Mouse (Mus musculus): ENCODE measurements around the gene Ankrd22.

- peak; percentile 35; the same call in 1 of the 2 replicates for TF ChIP-seq CTCF (IDR thresholded peaks at IDR 0.05; ENCODE audit: low read depth)
- TF ChIP-seq EP300 (optimal IDR thresholded peaks at IDR 0.05): no peak
Observed at GRCm38 (mm10) chr19:34096228-34096627, 69.6 kb downstream of the Ankrd22 start.
